ENCODE assay signal across 12 mouse cellular contexts in the genomic region with DNA sequence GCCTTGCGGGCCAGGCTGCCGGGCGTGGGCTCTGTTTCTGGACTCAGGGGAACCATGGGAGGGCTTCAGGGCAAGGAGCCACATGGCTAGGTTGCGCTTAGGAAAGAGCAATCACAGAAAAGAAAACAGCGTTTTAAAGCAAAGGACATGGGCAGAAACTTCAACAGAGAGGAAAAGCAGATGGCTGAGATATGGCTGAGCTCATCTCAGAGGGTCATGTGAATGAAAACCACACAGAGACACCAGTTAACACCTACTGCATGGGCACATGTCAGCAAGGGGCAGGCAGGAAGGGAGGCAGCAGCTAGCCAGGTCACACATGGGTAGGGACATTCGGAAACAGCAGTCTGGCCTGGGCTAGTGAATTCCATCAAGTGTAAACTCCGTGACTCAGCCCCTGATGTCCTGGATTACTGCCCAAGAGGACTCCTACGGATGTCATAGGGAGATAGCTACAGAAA. TPM values are rescaled to one million over a fixed set of nuclear protein-coding genes. Genes with fewer than 3 reads are reported as not detected.
DNase-seq lines count a peak whose midpoint lies in the region; ATAC-seq lines count a peak whose summit lies in the region.
"Had no signal": no experiment of that assay in that cellular context is flagged by ENCODE, and none has a peak within 500 bp of the region (broad histone marks: within the 10 kb centered on the region; RNA-seq: fewer than 3 reads in every experiment).

No protein-coding gene starts in this region.

- H3K36me3 ChIP-seq in heart, embryonic 15.5 days = no peaks in the 10 kb centered on the region

- H3K27ac ChIP-seq in heart, embryonic 15.5 days = peak overlapping the region; percentile 59
- H3K27ac ChIP-seq: macrophage had no signal

- H3K9me3 ChIP-seq in heart, embryonic 15.5 days (replicated peaks) = no peaks in the 10 kb centered on the region

- ATAC-seq in heart, embryonic 15.5 days (replicated peaks; ENCODE audit: insufficient number of reproducible peaks, insufficient read depth, low FRiP score, low read depth) = no peak
- ATAC-seq: intestine, embryonic 16.5 days had no signal

- H3K4me3 ChIP-seq in heart, embryonic 15.5 days = no peak overlapping the region

- H3K9ac ChIP-seq in heart, embryonic 15.5 days = no peak overlapping the region

- peaks cover 18% of the 10 kb centered on the region for H3K27me3 ChIP-seq in heart, embryonic 15.5 days

- peak; percentile 25 for DNase-seq in adrenal gland, postnatal 14 days
- no peak for DNase-seq in adrenal gland, postnatal 4 days (ENCODE audit: low spot score in 2 of 2)
- peak; percentile 67 for DNase-seq in 3134 (ENCODE audit: extremely low read depth, insufficient read length, low spot score)
- DNase-seq in fibroblast of lung, adult 2 months (ENCODE audit: low read depth) = peak; percentile 95
- DNase-seq in testis, postnatal 10 days (ENCODE audit: low spot score) = no peak
- no peak for DNase-seq in right cerebral cortex, postnatal 25 days
- no peak for DNase-seq in kidney, postnatal 36 days
- DNase-seq: layer of hippocampus, postnatal 36 days; spleen, adult 18-20 months had no signal

- peaks cover 42% of the 10 kb centered on the region for H3K4me1 ChIP-seq in heart, embryonic 15.5 days (replicated peaks)

- H3K4me2 ChIP-seq in heart, embryonic 15.5 days = no peak overlapping the region

- 53% methylated on average over 8 of the region's 8 CpGs for WGBS in heart, embryonic 15.5 days

RNA-seq across cellular contexts. Expression of a gene that starts 10.3 kb away (rescaled TPM):
- total RNA-seq in adrenal gland, postnatal 14 days (2021) = 32.3 and 38.2 TPM in 2 replicates
- total RNA-seq in adrenal gland, postnatal 4 days (2021) = 10 to 100 TPM; 71.7 to 73.5 TPM
- polyA plus RNA-seq in heart, embryonic 15.5 days (2015; fragmentation: Nextera tagmentation; extraction: Ambion mirVana) = 156 and 255 TPM in 2 replicates

RNA-seq across cellular contexts. Expression of a gene that starts 45.4 kb away (rescaled TPM):
- 6.3 and 7.4 TPM in 2 replicates for total RNA-seq in adrenal gland, postnatal 14 days (2021)
- 10 to 100 TPM; 12.9 to 17.8 TPM for total RNA-seq in adrenal gland, postnatal 4 days (2021)
- polyA plus RNA-seq in heart, embryonic 15.5 days (2015; fragmentation: Nextera tagmentation; extraction: Ambion mirVana) = 8.7 and 10.4 TPM in 2 replicates

Comparison
In these comparisons a context has a peak if more than half of its experiments do, and no peak if none do; other contexts are left out.
1. DNase-seq: peak in adrenal gland, postnatal 14 days (single experiment), 3134 (single experiment) and fibroblast of lung, adult 2 months (single experiment); none in adrenal gland, postnatal 4 days (0 of 2), testis, postnatal 10 days (single experiment), right cerebral cortex, postnatal 25 days (single experiment) and kidney, postnatal 36 days (0 of 2).